Mouse (Mus musculus) bone marrow macrophage, adult 2 months (primary cell): Measurements from ENCODE around the gene Nanos3.

Source experiments
- CTCF ChIP-seq: IDR thresholded peaks from 2 replicates; pipeline ENCODE4 v1.5.1; 2012; ENCODE audit warnings: low read depth, mild to moderate bottlenecking, low read length, moderate library complexity
- POLR2A ChIP-seq: IDR thresholded peaks from 2 replicates; pipeline ENCODE4 v1.6.1; 2012; ENCODE audit warnings: mild to moderate bottlenecking, low read depth, low read length, borderline replicate concordance

DNA sequence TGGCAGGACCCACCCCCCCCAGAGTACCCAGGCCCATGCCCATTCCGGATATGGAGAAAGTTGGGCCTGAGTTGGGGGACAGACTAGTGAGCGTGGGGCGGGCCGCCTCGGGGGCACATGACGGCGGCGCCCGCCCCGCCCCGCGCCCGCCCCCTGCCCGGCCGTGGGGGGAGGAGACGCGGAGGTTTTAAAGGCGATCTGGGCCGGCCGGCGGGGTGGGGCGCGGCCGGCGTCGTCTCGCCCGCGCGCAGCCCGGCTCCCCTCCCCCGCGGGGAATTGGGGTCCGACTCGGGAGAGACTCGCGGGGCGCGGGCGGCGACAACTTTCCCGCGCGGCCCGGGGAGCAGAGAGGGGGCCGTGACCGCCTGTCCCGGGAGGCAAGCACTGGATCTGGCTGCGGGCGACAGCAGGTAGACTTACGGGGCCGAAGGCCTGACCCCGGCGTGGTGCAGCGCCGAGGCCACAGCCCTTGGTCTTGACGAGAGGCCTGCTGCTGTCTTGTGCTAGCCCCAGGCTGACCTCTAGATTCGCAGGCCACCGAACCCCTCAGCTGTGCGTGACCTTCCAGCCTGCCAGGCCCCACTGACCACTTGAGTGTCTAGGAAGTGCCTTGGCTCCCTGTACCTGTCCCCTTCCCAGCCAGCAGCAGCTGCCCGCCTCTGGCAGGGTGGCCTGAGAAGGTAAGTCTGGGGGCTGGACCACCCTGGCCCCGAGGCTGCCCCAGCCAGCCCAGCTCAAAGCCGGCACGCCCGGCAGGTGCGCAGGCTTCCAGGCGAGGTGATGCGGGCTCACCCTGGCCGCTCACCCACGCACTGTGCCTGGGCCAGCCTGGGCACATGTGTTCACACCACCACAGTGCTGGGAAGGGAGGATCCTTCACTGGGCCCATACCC, 15.9 kb upstream of the Nanos3 start:
- TF ChIP-seq CTCF (no peak), POLR2A (peak; percentile 40; the same call in 1 of the 2 replicates)
